Mouse (Mus musculus): Measurements from ENCODE around the gene Higd1a. TPM values are rescaled to one million over a fixed set of nuclear protein-coding genes. Genes with fewer than 3 reads are reported as not detected.

The Higd1a gene
- polyA plus RNA-seq, 1 experiment from 2014 or later, result 148 TPM

GRCm38 (mm10) chr9:121810081-121810821 lies 47.9 kb downstream of the Higd1a start:
- H3K4me2 ChIP-seq (ENCODE audit: low read length), result no peak overlapping the region
- H3K9ac ChIP-seq (ENCODE audit: low read depth, low read length), result no peak overlapping the region
- H3K4me3 ChIP-seq (replicated peaks; ENCODE audit: low read depth, low read length), result no peak overlapping the region
- WGBS, result 30% methylated on average over 15 of the region's 15 CpGs
- no peaks in the 10 kb centered on the region for H3K36me3 ChIP-seq (ENCODE audit: insufficient read depth, low read length)
- H3K27ac ChIP-seq, result no peak overlapping the region
- no peaks in the 10 kb centered on the region for H3K27me3 ChIP-seq (ENCODE audit: insufficient read depth, low read length)
- DNase-seq (ENCODE audit: low spot score), result no peak
- no peak for TF ChIP-seq CTCF (IDR thresholded peaks at IDR 0.05; ENCODE audit: low read depth)
- H3K9me3 ChIP-seq (replicated peaks; ENCODE audit: low read length), result no peaks in the 10 kb centered on the region
- ATAC-seq (replicated peaks; ENCODE audit: low FRiP score, low read depth), result no peak
- H3K4me1 ChIP-seq (replicated peaks; ENCODE audit: insufficient read depth, low read length), result no peaks in the 10 kb centered on the region

DNA sequence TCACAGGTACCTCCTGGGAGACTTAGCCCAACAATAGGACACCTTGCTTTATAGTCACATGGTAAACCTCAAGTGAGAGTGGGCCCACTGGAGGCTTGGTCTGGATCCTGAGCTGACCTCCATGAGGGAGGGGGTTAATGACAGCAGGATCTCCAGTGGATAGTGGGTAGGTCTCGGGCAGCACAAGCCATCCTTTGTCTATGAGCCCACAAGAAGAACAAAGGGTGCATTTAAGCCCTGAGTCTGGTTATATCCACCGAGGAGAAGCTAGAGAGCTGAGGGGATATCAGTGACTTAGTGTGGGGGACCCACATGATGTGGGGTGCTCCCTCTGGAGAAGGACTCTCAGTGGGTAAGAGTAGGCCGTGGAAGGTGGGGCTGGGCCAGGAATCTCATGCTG lies 49.7 kb downstream of the Higd1a start:
- Histone ChIP-seq H3K4me1 (replicated peaks; ENCODE audit: insufficient read depth, low read length) (no peaks in the 10 kb centered on the region), H3K4me2 (ENCODE audit: low read length) (no peak overlapping the region), H3K9me3 (replicated peaks; ENCODE audit: low read length) (no peaks in the 10 kb centered on the region), H3K36me3 (ENCODE audit: insufficient read depth, low read length) (no peaks in the 10 kb centered on the region), H3K27me3 (ENCODE audit: insufficient read depth, low read length) (no peaks in the 10 kb centered on the region), H3K27ac (no peak overlapping the region), H3K9ac (ENCODE audit: low read depth, low read length) (no peak overlapping the region), H3K4me3 (replicated peaks; ENCODE audit: low read depth, low read length) (no peak overlapping the region)
- 76% methylated on average over 3 of the region's 3 CpGs for WGBS
- DNase-seq (ENCODE audit: low spot score) (no peak), ATAC-seq (replicated peaks; ENCODE audit: low FRiP score, low read depth) (no peak)
- TF ChIP-seq CTCF (IDR thresholded peaks at IDR 0.05; ENCODE audit: low read depth), result no peak

- no peaks in the 10 kb centered on the region for H3K36me3 ChIP-seq (ENCODE audit: insufficient read depth, low read length)
- no peak for TF ChIP-seq CTCF (IDR thresholded peaks at IDR 0.05; ENCODE audit: low read depth)
- H3K4me1 ChIP-seq (replicated peaks; ENCODE audit: insufficient read depth, low read length), result no peaks in the 10 kb centered on the region
- no peak overlapping the region for H3K27ac ChIP-seq
- no peak for ATAC-seq (replicated peaks; ENCODE audit: low FRiP score, low read depth)
- H3K4me2 ChIP-seq (ENCODE audit: low read length), result no peak overlapping the region
- no peak overlapping the region for H3K9ac ChIP-seq (ENCODE audit: low read depth, low read length)
- WGBS, result 69% methylated on average over 7 of the region's 7 CpGs
- no peak for DNase-seq (ENCODE audit: low spot score)
- H3K27me3 ChIP-seq (ENCODE audit: insufficient read depth, low read length), result no peaks in the 10 kb centered on the region
- no peaks in the 10 kb centered on the region for H3K9me3 ChIP-seq (replicated peaks; ENCODE audit: low read length)
- H3K4me3 ChIP-seq (replicated peaks; ENCODE audit: low read depth, low read length), result no peak overlapping the region
Observed at GRCm38 (mm10) chr9:121807947-121808346, 50.2 kb downstream of the Higd1a start.

- H3K4me3 ChIP-seq (replicated peaks; ENCODE audit: low read depth, low read length), result no peak overlapping the region
- no peaks in the 10 kb centered on the region for H3K4me1 ChIP-seq (replicated peaks; ENCODE audit: insufficient read depth, low read length)
- H3K36me3 ChIP-seq (ENCODE audit: insufficient read depth, low read length), result no peaks in the 10 kb centered on the region
- H3K9ac ChIP-seq (ENCODE audit: low read depth, low read length), result no peak overlapping the region
- H3K9me3 ChIP-seq (replicated peaks; ENCODE audit: low read length), result no peaks in the 10 kb centered on the region
- 83% methylated on average over 1 of the region's 1 CpGs for WGBS
- no peak for ATAC-seq (replicated peaks; ENCODE audit: low FRiP score, low read depth)
- no peaks in the 10 kb centered on the region for H3K27me3 ChIP-seq (ENCODE audit: insufficient read depth, low read length)
- no peak for TF ChIP-seq CTCF (IDR thresholded peaks at IDR 0.05; ENCODE audit: low read depth)
- H3K27ac ChIP-seq, result no peak overlapping the region
- no peak overlapping the region for H3K4me2 ChIP-seq (ENCODE audit: low read length)
- no peak for DNase-seq (ENCODE audit: low spot score)
Observed at GRCm38 (mm10) chr9:121807546-121807945, 50.6 kb downstream of the Higd1a start.

- DNase-seq (ENCODE audit: low spot score) (no peak), ATAC-seq (replicated peaks; ENCODE audit: low FRiP score, low read depth) (no peak)
- no peak for TF ChIP-seq CTCF (IDR thresholded peaks at IDR 0.05; ENCODE audit: low read depth)
- Histone ChIP-seq H3K27me3 (ENCODE audit: insufficient read depth, low read length) (no peaks in the 10 kb centered on the region), H3K4me2 (ENCODE audit: low read length) (no peak overlapping the region), H3K36me3 (ENCODE audit: insufficient read depth, low read length) (no peaks in the 10 kb centered on the region), H3K27ac (no peak overlapping the region), H3K9ac (ENCODE audit: low read depth, low read length) (no peak overlapping the region), H3K9me3 (replicated peaks; ENCODE audit: low read length) (no peaks in the 10 kb centered on the region), H3K4me1 (replicated peaks; ENCODE audit: insufficient read depth, low read length) (no peaks in the 10 kb centered on the region), H3K4me3 (replicated peaks; ENCODE audit: low read depth, low read length) (no peak overlapping the region)
- 52% methylated on average over 7 of the region's 7 CpGs for WGBS
Observed at GRCm38 (mm10) chr9:121802747-121803146, 55.4 kb downstream of the Higd1a start.

DNA sequence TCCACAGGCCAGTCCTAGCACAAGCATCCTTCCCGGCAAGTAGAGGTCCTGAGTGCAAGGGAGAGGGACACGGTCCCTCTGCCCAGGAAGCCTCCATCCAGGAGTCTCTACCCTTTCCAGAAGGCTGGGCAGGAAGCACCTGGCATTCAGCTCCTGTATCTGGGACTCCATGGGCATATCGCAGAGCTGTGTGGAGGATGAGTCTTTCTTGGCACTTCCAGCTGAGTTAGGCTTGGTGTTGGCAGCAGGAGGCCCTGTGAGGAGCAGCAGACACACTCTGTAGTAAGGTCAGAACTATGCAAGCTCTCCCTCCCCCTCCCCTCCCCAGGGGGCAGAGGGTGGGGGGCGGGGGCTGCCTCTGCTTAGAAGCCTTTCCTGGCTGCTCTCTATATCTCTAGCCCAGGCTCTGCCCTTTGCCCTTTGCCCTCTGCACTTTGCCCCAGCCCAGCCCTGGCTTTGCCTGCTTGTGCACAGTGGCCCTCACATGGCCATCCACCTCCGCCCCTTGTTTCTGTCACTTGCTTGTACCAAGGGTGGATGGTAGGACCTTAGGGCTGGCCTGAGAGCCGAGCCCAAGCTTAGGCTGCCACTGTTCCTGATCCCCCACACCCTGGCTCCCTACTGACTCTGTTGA lies 59.2 kb downstream of the Higd1a start:
- Histone ChIP-seq H3K27me3 (ENCODE audit: insufficient read depth, low read length) (no peaks in the 10 kb centered on the region), H3K9me3 (replicated peaks; ENCODE audit: low read length) (no peaks in the 10 kb centered on the region), H3K27ac (no peak overlapping the region), H3K36me3 (ENCODE audit: insufficient read depth, low read length) (no peaks in the 10 kb centered on the region), H3K9ac (ENCODE audit: low read depth, low read length) (no peak overlapping the region), H3K4me1 (replicated peaks; ENCODE audit: insufficient read depth, low read length) (no peaks in the 10 kb centered on the region), H3K4me2 (ENCODE audit: low read length) (no peak overlapping the region), H3K4me3 (replicated peaks; ENCODE audit: low read depth, low read length) (no peak overlapping the region)
- WGBS, result 47% methylated on average over 6 of the region's 6 CpGs
- ATAC-seq (replicated peaks; ENCODE audit: low FRiP score, low read depth) (no peak), DNase-seq (ENCODE audit: low spot score) (no peak)
- TF ChIP-seq CTCF (IDR thresholded peaks at IDR 0.05; ENCODE audit: low read depth), result no peak

Other genes with a start within 250 kb of the Higd1a start
- gene Lyzl4, start 216.3 kb downstream of the Higd1a start, polyA plus RNA-seq (2015; fragmentation: Nextera tagmentation; extraction: Ambion mirVana), result 0.28 TPM in 1 of 2 replicates, not detected in the other
- gene Vipr1, start 215.6 kb downstream of the Higd1a start, polyA plus RNA-seq (2015; fragmentation: Nextera tagmentation; extraction: Ambion mirVana), result 0.13 and 0.17 TPM in 2 replicates
- gene Sec22c, start 152.9 kb downstream of the Higd1a start, polyA plus RNA-seq (2015; fragmentation: Nextera tagmentation; extraction: Ambion mirVana), result 7.4 and 8.1 TPM in 2 replicates
- 176 and 194 TPM in 2 replicates for gene Ss18l2, start 148.0 kb downstream of the Higd1a start, polyA plus RNA-seq (2015; fragmentation: Nextera tagmentation; extraction: Ambion mirVana)
- gene Nktr, start 139.2 kb downstream of the Higd1a start, polyA plus RNA-seq (2015; fragmentation: Nextera tagmentation; extraction: Ambion mirVana), result 42.8 and 44.7 TPM in 2 replicates
- gene Zfp651, start 99.0 kb downstream of the Higd1a start, polyA plus RNA-seq (2015; fragmentation: Nextera tagmentation; extraction: Ambion mirVana), result 13.6 and 14.4 TPM in 2 replicates
- 0.13 TPM in 1 of 2 replicates, not detected in the other for gene Klhl40, start 80.8 kb downstream of the Higd1a start, polyA plus RNA-seq (2015; fragmentation: Nextera tagmentation; extraction: Ambion mirVana)
- gene Hhatl, start 65.9 kb downstream of the Higd1a start, polyA plus RNA-seq (2015; fragmentation: Nextera tagmentation; extraction: Ambion mirVana), result 0.11 and 0.42 TPM in 2 replicates
- gene Ccdc13, start 18.9 kb downstream of the Higd1a start, polyA plus RNA-seq (2015; fragmentation: Nextera tagmentation; extraction: Ambion mirVana), result 0.23 and 0.25 TPM in 2 replicates
- 0.79 and 0.97 TPM in 2 replicates for gene Ackr2, start 40.0 kb upstream of the Higd1a start, polyA plus RNA-seq (2015; fragmentation: Nextera tagmentation; extraction: Ambion mirVana)
- not detected in 2 replicates for gene Cyp8b1, start 57.9 kb upstream of the Higd1a start, polyA plus RNA-seq (2015; fragmentation: Nextera tagmentation; extraction: Ambion mirVana)
- gene Fam198a, start 92.6 kb upstream of the Higd1a start, polyA plus RNA-seq (2015; fragmentation: Nextera tagmentation; extraction: Ambion mirVana), result 0.37 and 0.50 TPM in 2 replicates
- 12.6 and 13.0 TPM in 2 replicates for gene Pomgnt2, start 138.7 kb upstream of the Higd1a start, polyA plus RNA-seq (2015; fragmentation: Nextera tagmentation; extraction: Ambion mirVana)